Mouse (Mus musculus) thymus, postnatal 10 days (tissue): Measurements from ENCODE around the gene Ss18l1.

Experiments
- DNase-seq, 2 experiments: peaks; one replicate each; pipeline ENCODE4 v3.0.0; 2021; ENCODE audit warnings: low spot score in 2 of 2

Ss18l1 gene

GRCm38 (mm10) chr2:180040406-180040805 lies 1.9 kb upstream of the Ss18l1 start:
- no peak for DNase-seq

DNA sequence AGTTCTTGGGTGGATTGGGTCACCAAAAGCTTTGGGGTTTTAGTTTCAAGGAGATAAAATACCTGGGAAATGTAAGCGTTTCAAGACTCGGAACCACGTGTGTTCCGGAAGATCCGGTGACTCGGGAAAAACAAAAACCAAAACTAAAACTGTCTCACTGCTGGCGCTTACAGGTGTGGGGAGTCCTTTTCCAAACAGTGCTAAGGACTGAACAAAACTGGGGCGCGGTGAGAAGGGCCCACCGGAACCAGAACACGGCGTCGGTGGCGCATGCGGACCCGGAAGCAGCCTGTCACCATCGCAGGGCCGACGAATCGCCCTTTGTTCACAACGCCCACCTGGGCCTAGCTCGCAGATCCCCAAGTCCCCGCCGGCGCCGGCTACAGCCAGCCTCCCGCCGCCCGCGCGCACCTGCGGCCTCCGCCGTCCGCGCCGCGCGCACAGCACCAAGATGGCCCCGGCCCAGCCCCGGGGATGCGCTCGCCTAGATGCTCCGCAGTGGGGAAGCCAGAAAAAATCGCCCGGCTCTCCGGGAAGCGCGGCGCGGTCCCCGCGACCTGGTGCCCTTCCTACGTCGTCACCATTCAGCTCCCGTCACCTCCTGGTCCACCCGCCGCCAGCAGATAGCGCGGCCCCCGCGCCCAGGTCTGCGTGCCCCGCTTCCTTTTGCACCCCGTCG lies 593 bp upstream of the Ss18l1 start:
- peak in 1 of 2 experiments; percentile 25 for DNase-seq

DNA sequence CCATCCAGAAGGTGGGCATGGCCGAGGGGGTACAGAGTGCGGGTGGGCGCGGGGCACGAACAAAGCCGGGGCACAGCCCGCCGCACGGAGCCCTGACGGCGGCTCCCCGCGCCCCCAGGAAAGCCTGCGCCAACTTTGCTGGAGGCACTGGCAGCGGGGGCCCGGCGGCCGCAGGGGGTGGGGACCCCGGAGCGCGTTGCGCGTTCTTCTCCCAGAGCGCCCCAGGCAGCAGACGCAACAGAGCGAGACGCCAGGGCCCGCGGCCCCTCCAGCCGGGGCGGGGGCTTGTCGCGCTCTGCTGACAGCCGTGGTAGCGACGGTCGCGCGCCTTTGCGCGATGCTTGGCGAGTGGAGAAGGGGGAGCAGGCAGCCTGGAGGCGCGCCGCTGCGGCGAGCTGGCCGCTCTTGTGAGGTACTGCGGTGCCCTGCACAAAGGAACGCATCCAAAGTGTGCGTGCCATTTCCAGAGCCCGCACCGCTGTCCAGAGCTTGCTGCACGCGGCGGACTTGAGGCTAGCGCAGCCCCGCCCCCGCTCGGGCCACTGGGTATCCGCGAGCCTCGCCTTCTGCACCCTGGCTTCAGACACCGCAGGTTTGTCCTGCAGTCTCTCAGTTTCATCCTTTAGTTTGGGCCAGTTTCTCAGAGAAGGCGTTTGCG lies 678 bp downstream of the Ss18l1 start:
- peak; percentile 58 to 63 for DNase-seq

- DNase-seq = peak in 1 of 2 experiments; percentile 56
Measured at GRCm38 (mm10) chr2:180045283-180045682, 3.0 kb downstream of the Ss18l1 start.

- no peak for DNase-seq
Measured at GRCm38 (mm10) chr2:180047580-180047979, 5.3 kb downstream of the Ss18l1 start.

- DNase-seq = no peak
Measured at GRCm38 (mm10) chr2:180047980-180048635, 5.8 kb downstream of the Ss18l1 start.

DNA sequence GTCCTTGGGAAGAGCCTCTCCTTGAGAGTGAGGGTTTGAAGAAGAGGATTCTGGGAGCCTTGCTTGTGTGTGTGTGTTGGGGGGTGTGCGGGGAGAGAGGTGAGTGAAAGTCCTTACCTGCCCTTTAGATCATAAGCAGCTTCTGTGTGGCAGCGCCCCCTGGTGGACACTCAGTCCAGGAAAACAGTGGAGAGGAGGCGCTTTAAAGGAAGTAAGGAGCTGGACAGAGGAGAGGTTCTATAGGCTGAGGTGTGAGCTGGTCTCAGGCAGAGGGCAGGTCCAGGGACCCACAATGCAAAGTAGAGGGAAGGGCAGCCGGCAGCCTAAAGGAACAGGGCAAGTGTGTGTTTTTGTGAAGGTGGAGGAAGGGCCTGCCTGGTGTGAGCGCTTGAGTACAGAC lies 8.7 kb downstream of the Ss18l1 start:
- peak; percentile 69 to 90 for DNase-seq

GRCm38 (mm10) chr2:180051986-180052733 lies 9.9 kb downstream of the Ss18l1 start:
- DNase-seq = peak in 1 of 2 experiments; percentile 45

- no peak for DNase-seq
Measured at GRCm38 (mm10) chr2:180053001-180053400, 10.7 kb downstream of the Ss18l1 start.

DNA sequence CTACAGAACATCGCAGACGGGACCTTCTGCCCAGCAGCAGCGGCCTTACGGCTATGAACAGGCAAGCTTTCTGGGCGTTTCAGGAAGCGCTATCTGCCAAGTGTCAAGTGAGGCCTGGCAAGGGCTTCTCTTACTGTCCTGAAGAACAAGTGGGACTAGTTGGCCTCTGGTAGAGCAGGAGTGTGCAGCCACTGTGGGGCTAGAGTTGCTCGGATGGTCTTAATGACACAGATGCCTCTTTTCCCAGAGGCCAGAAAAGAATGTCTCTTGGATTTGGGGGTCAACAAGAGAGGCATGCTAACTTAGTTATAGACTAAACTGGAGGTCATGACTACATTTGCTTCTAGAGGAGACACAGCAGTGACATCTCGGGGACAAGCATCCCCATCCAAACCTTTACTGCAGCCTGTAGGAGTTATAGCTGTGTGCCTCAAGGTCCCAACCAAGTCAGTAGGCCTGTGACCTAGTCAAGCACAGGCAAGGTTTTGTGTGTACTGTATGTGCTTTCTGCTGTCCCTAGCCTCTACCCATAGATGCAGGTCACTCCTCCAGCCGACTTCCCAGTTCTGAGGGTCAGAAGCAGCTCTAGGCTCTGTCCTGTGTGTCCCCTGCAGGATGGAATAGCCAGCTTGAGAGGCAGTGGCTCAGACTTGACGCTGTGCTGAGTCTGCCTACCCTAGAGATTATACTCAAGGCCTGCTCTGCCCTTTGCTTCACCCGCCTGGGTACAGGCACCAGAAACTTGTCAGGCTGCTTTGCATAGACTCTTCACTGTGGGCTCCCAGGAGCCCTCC lies 21.2 kb downstream of the Ss18l1 start:
- no peak for DNase-seq

- no peak for DNase-seq
Measured at GRCm38 (mm10) chr2:180069770-180070480, 27.6 kb downstream of the Ss18l1 start.

DNA sequence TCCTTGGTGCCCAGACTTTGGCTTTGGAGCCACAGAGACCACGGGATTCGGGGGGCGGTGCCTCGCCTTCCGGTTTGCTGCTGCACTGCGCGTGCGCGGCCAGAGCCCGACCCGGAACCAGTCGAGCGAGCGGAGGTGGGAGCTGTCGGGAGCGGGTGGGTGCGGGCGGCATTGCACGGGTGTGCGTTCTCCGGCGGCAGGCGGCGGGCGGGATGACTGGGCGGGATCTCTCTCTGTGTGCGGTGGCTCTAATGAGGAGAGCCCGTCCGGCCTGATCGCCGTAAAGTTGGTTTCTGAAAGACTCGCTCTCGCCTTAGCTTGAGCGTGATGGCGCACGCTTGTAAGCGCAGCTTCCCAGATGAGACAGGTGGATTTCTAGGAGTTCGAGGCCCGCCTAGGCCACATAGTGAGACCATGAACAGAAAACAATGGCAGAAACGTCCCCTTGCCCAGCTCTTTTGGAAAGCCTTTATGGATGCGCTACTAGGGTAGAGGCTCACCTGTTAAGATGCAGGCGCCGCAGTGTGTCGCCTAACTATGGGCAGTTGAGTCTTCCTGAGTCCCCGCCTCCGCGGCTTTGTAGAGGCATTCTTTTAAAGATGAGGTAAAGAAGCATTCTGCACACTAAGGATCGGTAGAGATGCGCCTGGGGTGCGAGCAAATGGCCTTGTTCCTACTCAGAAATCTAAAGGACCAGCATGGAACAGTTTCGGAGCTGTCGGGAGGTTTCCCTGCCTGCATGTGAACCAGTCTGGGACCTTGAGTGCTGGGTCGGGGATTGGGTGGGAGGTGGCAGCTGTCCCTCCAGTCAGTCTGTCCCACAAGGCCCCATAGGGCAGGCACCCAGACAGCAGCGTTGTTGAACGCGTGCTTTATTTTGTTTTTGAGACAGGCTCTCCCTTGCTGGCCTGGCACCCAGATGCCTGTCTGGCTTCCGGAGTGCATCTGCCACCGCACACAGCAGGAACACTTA lies 28.5 kb downstream of the Ss18l1 start, which contains the start of gene Mtg2:
Gene Mtg2, plus strand, starts transcription at position 108 of the 973 bp plus-strand sequence.
- DNase-seq = peak; percentile 89 to 93

GRCm38 (mm10) chr2:180071671-180072070 lies 29.4 kb downstream of the Ss18l1 start:
- DNase-seq = no peak

DNA sequence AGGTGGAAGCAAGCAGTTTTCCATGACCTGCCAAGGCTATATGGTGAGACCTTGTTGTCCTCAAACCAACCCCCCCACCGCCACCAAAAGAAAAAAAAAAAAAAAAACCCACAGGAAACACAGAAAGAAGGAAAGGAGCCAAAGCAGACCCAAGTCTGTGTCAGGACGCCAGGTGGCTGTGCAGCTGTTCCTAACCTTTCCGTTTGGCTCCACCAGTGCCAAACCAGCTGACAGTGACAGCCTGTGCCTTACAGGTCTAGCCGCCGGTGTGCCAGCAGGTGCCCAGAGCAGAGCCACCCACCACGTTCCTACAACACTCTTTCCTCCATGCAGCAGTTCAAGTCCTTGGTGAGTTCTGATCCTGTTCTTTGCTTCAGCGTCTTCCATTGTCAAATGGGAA lies 30.6 kb downstream of the Ss18l1 start:
- peak in 1 of 2 experiments; percentile 44 for DNase-seq

DNA sequence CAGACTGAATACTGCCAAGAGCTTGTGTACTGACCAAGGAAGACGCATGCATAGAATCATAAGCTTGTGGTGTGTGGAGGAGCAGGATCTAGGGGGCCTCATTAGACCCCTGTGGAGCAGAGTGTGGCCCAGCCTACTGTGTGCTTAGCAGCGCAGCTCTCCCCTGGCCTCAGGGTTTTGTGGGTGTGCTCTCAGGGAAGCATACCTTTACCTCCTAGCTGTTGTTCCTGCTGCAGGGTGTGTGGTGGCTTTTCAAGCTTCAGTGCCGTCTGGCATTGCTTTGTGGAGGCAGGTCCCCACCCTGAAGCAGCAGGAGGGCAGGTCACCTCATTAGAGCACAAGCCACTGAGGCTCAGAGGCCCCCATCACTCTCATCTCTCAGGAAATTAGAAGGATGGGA lies 35.3 kb downstream of the Ss18l1 start:
- DNase-seq = no peak

DNA sequence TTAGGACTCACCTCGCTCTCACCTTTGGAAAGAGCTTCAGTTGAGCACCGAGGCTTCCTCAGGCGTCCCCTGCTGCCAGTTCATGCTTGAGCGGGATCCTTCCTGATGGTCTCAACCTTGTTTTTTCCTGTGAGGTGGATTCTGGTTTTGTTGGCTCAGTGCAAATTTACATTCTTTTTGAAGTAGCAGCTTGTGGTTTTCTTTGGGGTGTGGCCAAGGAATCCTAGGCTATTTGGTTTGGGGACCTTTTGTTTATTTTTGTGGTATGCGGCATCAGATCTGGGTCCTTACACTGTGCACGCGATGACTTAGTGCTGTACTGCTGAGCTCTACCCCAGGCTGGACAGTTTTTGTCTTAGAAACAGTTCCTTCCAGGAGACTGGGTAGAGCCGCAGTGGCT lies 38.4 kb downstream of the Ss18l1 start:
- no peak for DNase-seq

DNA sequence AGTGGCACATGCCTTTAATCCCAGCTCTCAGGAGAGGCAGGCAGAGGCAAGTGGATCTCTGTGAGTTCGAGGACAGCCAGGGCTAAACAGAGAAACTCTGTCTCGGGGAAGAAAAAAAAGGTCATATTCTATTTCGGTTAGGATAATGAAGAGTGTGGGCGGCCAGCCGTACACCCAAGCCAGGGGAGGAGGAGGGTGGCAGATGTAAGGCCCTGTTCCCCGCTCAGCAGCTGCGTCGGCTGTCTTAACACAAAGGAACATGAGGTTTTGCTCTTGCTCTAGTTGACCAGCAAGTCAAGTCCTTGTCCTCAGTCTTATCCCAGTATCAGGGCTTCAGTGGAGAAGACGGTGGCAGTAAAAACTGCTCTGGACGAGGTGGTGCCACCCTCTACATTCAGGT lies 40.8 kb downstream of the Ss18l1 start:
- DNase-seq = no peak

- DNase-seq = no peak
Measured at GRCm38 (mm10) chr2:180084565-180084964, 42.3 kb downstream of the Ss18l1 start.

DNA sequence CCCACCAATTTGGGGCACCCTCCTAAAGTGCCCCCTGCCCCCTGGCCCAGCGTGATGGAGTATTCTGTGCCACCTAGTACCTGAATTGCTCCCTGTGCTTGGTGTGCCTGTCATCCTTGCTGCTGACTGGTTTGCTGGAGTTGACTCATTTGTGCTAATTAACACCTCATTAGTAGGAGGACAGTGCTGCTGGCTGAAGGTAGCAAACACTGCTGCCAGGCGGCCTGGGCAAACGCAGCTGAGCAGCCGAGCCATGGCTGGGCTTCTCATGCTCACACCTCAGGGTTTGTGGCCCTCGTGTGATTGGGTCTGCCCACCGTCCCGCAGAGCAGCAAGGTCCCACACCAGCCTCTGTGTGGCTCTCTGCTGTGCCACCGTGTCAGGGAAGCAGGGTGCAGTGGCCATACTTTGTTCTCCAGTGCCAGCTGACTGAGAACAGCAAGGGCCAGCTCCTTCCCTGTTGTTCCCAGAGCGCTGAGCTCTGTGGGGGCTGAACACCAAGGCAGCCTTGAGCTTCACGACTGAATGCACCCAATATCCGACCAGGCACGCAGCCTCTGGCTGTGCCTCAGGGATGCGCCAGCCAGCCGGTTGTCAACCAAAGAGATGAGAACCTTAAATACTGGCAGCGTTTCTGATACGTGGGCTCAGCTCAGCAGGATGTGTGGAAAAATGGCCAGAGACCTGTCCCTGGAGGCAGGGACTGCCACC lies 43.8 kb downstream of the Ss18l1 start:
- DNase-seq = no peak
